Mouse (Mus musculus): Measurements from ENCODE around the gene Crebrf. TPM values are rescaled to one million over a fixed set of nuclear protein-coding genes. Genes with fewer than 3 reads are reported as not detected.

The Crebrf gene
- total and polyA plus RNA-seq, 3 experiments, result 1.3 to 3.8 TPM; not detected in 1

- Histone ChIP-seq H3K27me3 (ENCODE audit: control insufficient read depth in 1 of 2, insufficient read depth in 2 of 2, low read length in 2 of 2) (peaks cover 0 to 3% of the 10 kb centered on the region in 2 experiments; a peak in 1 of 4 replicates), H3K79me2 (ENCODE audit: control insufficient read depth, insufficient read depth, low read length, poor library complexity) (no peaks in the 10 kb centered on the region), H3K36me3 (ENCODE audit: control insufficient read depth in 1 of 2, insufficient read depth in 2 of 2, low read length in 2 of 2) (peaks cover 2 to 3% of the 10 kb centered on the region in 2 experiments; a peak in 1 of 4 replicates), H3K4me3 (ENCODE audit: control insufficient read depth in 1 of 2, insufficient read depth in 1 of 2, low read depth in 2 of 2, low read length in 2 of 2) (no peak overlapping the region), H3K27ac (ENCODE audit: control insufficient read depth, low read depth, low read length) (no peak overlapping the region), H3K9ac (ENCODE audit: control insufficient read depth, low read depth, low read length, poor library complexity, severe bottlenecking) (no peak overlapping the region), H3K4me1 (ENCODE audit: control insufficient read depth in 1 of 2, insufficient read depth in 2 of 2, low read length in 2 of 2) (peaks cover 3 to 6% of the 10 kb centered on the region in 2 experiments; a peak in 2 of 4 replicates), H3K9me3 (replicated peaks; ENCODE audit: insufficient read depth, low read length) (no peaks in the 10 kb centered on the region)
- DNase-seq (ENCODE audit: low read depth, low spot score), result no peak
- TF ChIP-seq TBP (IDR thresholded peaks at IDR 0.05; ENCODE audit: low read depth, low read length), result no peak
- TF ChIP-seq GATA1 (IDR thresholded peaks at IDR 0.05; ENCODE audit: low read depth, low read length), result no peak
- no peak for TF ChIP-seq MXI1 (IDR thresholded peaks at IDR 0.05; ENCODE audit: low read depth, low read length)
- no peak for TF ChIP-seq MEF2A (IDR thresholded peaks at IDR 0.05; ENCODE audit: extremely low read depth, insufficient replicate concordance, low read depth, low read length, poor library complexity, severe bottlenecking)
- no peak for TF ChIP-seq MYB (IDR thresholded peaks at IDR 0.05; ENCODE audit: low read depth, low read length)
- no peak for TF ChIP-seq TAL1 (IDR thresholded peaks at IDR 0.05; ENCODE audit: low read length)
- TF ChIP-seq UBTF (IDR thresholded peaks at IDR 0.05; ENCODE audit: borderline replicate concordance, insufficient read depth, low read depth, low read length), result no peak
- TF ChIP-seq E2F4 (IDR thresholded peaks at IDR 0.05; ENCODE audit: borderline replicate concordance, low read depth, low read length), result no peak
- no peak for TF ChIP-seq RAD21 (IDR thresholded peaks at IDR 0.05; ENCODE audit: low read depth, low read length)
- TF ChIP-seq POLR2AphosphoS2 (IDR thresholded peaks at IDR 0.05; ENCODE audit: low read length), result no peak
- no peak for TF ChIP-seq ELF1 (IDR thresholded peaks at IDR 0.05; ENCODE audit: low read depth, low read length)
- no peak for TF ChIP-seq HCFC1 (IDR thresholded peaks at IDR 0.05; ENCODE audit: low read depth, low read length)
- no peak for TF ChIP-seq SIN3A (IDR thresholded peaks at IDR 0.05; ENCODE audit: low read length)
- TF ChIP-seq MYC (IDR thresholded peaks at IDR 0.05; ENCODE audit: low read depth, low read length), result no peak
- TF ChIP-seq EP300 (IDR thresholded peaks at IDR 0.05; ENCODE audit: low read depth in 1 of 2, low read length in 2 of 2), result no peak
- no peak for TF ChIP-seq MAZ (IDR thresholded peaks at IDR 0.05; ENCODE audit: low read depth, low read length)
These were observed 79.9 kb downstream of the Crebrf start for GRCm38 (mm10) chr17:26795386-26795785.

- H3K36me3 ChIP-seq (ENCODE audit: control insufficient read depth in 1 of 2, insufficient read depth in 2 of 2, low read length in 2 of 2), result peaks cover 0 to 3% of the 10 kb centered on the region in 2 experiments; a peak in 1 of 4 replicates
- no peak overlapping the region for H3K9ac ChIP-seq (ENCODE audit: control insufficient read depth, low read depth, low read length, poor library complexity, severe bottlenecking)
- no peaks in the 10 kb centered on the region for H3K9me3 ChIP-seq (replicated peaks; ENCODE audit: insufficient read depth, low read length)
- H3K79me2 ChIP-seq (ENCODE audit: control insufficient read depth, insufficient read depth, low read length, poor library complexity), result no peaks in the 10 kb centered on the region
- peaks cover 3 to 6% of the 10 kb centered on the region in 2 experiments; a peak in 2 of 4 replicates for H3K4me1 ChIP-seq (ENCODE audit: control insufficient read depth in 1 of 2, insufficient read depth in 2 of 2, low read length in 2 of 2)
- no peak for TF ChIP-seq EP300 (IDR thresholded peaks at IDR 0.05; ENCODE audit: low read depth in 1 of 2, low read length in 2 of 2)
- no peak for TF ChIP-seq BHLHE40 (IDR thresholded peaks at IDR 0.05; ENCODE audit: borderline replicate concordance, low read depth, low read length)
- no peak for TF ChIP-seq POLR2AphosphoS2 (IDR thresholded peaks at IDR 0.05; ENCODE audit: low read length)
- TF ChIP-seq MAX (IDR thresholded peaks at IDR 0.05; ENCODE audit: low read length), result no peak
- TF ChIP-seq CHD1 (IDR thresholded peaks at IDR 0.05; ENCODE audit: low read depth, low read length), result no peak
- no peak for TF ChIP-seq TCF12 (IDR thresholded peaks at IDR 0.05; ENCODE audit: low read depth, low read length)
- TF ChIP-seq CHD2 (IDR thresholded peaks at IDR 0.05; ENCODE audit: low read length), result no peak
- no peak for TF ChIP-seq GABPA (IDR thresholded peaks at IDR 0.05; ENCODE audit: low read depth, low read length)
- no peak for TF ChIP-seq ZKSCAN1 (IDR thresholded peaks at IDR 0.05; ENCODE audit: low read depth, low read length)
- TF ChIP-seq HCFC1 (IDR thresholded peaks at IDR 0.05; ENCODE audit: low read depth, low read length), result no peak
- no peak for TF ChIP-seq POLR2AphosphoS5 (IDR thresholded peaks at IDR 0.05; ENCODE audit: borderline replicate concordance, low read depth, low read length)
- TF ChIP-seq USF2 (IDR thresholded peaks at IDR 0.05; ENCODE audit: borderline replicate concordance in 1 of 2, insufficient read depth in 1 of 2, low read depth in 1 of 2, low read length in 2 of 2), result no peak
- no peak for TF ChIP-seq TBP (IDR thresholded peaks at IDR 0.05; ENCODE audit: low read depth, low read length)
- TF ChIP-seq ZMIZ1 (IDR thresholded peaks at IDR 0.05; ENCODE audit: low read depth, low read length), result no peak
- H3K27me3 ChIP-seq (ENCODE audit: control insufficient read depth in 1 of 2, insufficient read depth in 2 of 2, low read length in 2 of 2), result peaks cover 0 to 3% of the 10 kb centered on the region in 2 experiments; a peak in 1 of 4 replicates
- no peak overlapping the region for H3K4me3 ChIP-seq (ENCODE audit: control insufficient read depth in 1 of 2, insufficient read depth in 1 of 2, low read depth in 2 of 2, low read length in 2 of 2)
- DNase-seq (ENCODE audit: low read depth, low spot score), result no peak
- H3K27ac ChIP-seq (ENCODE audit: control insufficient read depth, low read depth, low read length), result no peak overlapping the region
These were observed 82.1 kb downstream of the Crebrf start for GRCm38 (mm10) chr17:26797379-26798128.

Measured in MEL (cell line).